Mouse (Mus musculus) ES-CJ7 (cell line): ENCODE measurements at regions not wholly inside any gene's neighbourhood (a gene's known extent, or its start where the extent isn't known, plus 50 kb on each side); places are given as distances from the start of the nearest gene placed in this dataset.
A peak's percentile ranks its signal among the peaks of the same experiment; 100 is the strongest.

Experiments used
- DNase-seq: peaks from one replicate; pipeline ENCODE4 v3.0.0; 2011; ENCODE audit warnings: low read depth, low spot score

DNA sequence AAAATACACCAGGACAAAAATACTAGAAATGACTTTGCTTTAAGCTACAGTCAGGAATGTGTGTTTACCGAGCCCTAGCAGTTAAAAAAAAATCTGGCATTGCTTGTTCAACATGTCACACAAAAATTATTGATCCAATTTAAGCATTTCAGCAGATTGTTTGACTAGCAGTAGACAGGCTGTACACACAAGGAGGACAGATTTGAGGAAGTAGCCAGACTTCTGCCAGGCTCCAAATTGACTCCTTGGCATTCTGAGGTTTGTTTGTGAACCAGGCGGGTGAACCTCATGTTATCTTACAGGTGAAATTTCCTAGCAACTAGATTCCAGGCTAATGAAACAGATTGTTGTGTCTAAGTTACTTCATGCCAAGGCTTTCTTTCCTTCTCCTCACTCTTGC lies 348.8 kb downstream of the Hs3st3b1 start:
- DNase-seq = no peak

DNA sequence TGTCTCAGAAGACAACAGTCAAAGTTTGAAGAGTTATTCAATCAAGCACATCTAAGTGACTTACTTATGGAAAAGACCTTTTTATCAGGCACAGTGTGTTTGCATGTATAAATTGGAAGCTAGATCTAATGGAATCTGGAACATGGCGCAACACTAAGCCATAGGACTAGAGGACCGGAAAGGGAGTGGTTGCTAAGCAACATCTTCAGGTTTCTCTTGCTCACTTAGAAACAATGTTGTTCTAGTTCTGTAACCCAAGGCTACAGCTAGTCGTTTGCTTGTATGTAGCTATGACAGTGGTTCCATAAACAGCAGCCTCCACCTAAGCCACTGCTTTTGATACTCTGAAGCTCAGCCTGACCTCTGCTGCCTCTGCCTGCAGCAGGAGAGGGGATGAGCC lies 338.8 kb downstream of the Hs3st3b1 start:
- DNase-seq = no peak

DNA sequence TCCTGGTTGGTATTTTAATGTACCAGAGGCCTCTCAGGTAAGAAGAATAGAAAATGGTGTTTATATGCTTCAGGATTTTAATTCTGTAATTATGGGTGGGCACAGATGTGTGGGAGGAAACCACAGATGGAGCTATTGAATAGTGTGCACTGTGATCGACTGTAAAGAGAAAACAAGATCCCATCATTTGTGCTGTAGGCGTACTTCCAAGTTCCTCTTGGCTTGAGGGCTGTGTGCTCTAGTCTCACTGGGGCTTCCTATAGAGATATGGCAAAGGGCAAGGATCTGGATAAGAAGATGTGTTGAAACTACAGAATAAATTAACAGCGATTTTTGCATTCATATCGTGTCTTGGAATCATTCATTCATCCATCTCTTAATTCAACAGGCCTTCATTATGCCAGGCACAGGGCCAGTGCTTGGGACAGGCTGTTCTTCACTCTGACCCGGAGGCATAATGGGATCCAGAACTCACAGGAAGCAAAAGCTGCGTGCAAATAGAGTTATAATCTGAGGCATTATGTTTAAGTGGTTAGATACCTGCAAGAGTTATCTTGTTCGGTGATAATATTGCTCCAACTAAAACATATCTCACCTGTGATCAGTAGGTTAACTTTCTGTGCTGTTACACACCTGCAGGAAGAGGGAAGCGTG lies 336.7 kb downstream of the Hs3st3b1 start:
- DNase-seq = no peak

DNA sequence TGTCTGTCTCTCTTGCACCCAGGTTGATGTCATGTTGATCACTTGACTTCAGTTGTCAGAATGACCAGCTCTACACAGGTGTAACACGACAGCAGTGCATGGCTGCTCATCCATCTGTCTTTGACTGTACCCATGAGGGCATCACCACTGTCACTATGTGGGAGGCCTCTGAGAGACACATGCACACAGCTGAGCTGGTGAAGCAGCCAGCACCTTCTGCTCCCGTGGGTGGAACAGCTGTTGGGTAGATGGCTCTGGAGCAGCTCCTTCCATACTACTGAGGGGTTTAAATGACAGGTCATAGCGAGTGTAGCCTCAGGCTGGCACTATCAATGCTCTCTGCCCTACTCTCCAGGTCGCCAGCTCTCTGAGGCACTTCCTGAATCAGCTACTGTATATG lies 301.9 kb downstream of the Hs3st3b1 start:
- DNase-seq = no peak

GRCm38 (mm10) chr11:63630336-63630735 lies 291.8 kb downstream of the Hs3st3b1 start:
- no peak for DNase-seq

GRCm38 (mm10) chr11:63657057-63657456 lies 265.0 kb downstream of the Hs3st3b1 start:
- no peak for DNase-seq

- DNase-seq = no peak
Observed at GRCm38 (mm10) chr11:63665268-63665934, 256.7 kb downstream of the Hs3st3b1 start.

- DNase-seq = no peak
Observed at GRCm38 (mm10) chr11:63670477-63670876, 251.6 kb downstream of the Hs3st3b1 start.

- DNase-seq = no peak
Observed at GRCm38 (mm10) chr11:63671816-63672215, 250.3 kb downstream of the Hs3st3b1 start.

- no peak for DNase-seq
Observed at GRCm38 (mm10) chr11:63677921-63678320, 244.2 kb downstream of the Hs3st3b1 start.

- DNase-seq = no peak
Observed at GRCm38 (mm10) chr11:63678382-63678905, 243.6 kb downstream of the Hs3st3b1 start.

GRCm38 (mm10) chr11:63679491-63679890 lies 242.6 kb downstream of the Hs3st3b1 start:
- DNase-seq = no peak

DNA sequence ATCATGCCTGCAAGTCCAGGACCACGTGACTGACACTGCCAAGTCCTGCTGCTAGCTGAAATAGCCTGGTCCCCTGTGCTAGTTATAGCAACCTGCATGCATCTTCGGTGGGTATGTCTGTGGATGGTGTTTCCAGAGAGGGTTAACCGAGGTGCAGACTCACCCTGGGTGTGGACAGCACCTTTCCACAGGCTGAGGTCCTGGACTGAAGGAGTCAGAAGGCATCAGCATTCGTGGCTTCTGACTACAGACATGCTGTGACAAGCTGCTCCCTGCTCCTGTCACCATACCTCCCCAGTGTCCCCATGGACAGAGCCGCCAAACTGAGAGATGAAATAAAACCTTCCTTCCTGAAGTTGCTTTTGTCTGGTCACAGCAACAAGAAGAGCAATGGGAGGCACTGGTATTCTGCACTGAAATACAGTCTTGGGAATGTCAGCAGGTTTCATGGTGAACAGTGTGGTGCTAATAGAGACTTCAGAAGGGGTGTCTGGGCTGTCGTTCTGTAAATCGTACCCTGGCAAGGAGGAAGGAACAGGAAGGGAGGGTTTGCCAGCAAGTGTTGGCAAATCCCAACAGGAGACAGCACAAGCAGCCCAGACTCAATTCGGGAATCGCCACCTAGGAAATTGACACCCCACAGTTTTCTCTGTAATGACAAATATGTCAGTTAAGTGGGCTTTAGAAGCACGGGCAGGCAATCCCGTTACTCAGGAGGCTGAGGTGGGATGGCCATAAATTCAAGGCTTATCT lies 237.7 kb downstream of the Hs3st3b1 start:
- DNase-seq = no peak

- DNase-seq = peak; percentile 52
Observed at GRCm38 (mm10) chr11:63691041-63691440, 231.0 kb downstream of the Hs3st3b1 start.

GRCm38 (mm10) chr11:63704995-63705580 lies 217.0 kb downstream of the Hs3st3b1 start:
- DNase-seq = no peak

GRCm38 (mm10) chr11:63706057-63706456 lies 216.0 kb downstream of the Hs3st3b1 start:
- DNase-seq = no peak

- DNase-seq = no peak
Observed at GRCm38 (mm10) chr11:63707093-63707492, 215.0 kb downstream of the Hs3st3b1 start.

- no peak for DNase-seq
Observed at GRCm38 (mm10) chr11:63708412-63708811, 213.7 kb downstream of the Hs3st3b1 start.

- DNase-seq = no peak
Observed at GRCm38 (mm10) chr11:63712053-63712864, 209.8 kb downstream of the Hs3st3b1 start.

GRCm38 (mm10) chr11:63722261-63722660 lies 199.8 kb downstream of the Hs3st3b1 start:
- no peak for DNase-seq

DNA sequence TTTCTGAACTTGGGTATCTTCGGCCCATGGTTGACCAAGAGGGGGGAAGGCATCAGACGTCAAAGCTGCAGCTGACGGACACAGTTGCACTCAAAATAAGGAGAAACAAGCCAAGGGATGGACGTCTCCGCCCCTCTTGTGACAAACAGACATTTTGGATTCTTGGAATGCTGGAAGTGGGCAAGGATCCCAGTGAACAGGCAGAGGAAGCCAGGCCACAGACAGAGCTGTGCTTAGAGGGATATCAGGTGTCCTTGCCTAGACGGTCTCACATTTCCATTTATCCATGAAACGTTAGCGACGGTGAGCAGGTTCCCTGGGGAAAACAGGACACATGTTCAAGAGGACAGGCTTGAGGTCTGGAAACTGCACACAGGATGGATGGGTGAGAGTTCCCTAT lies 191.2 kb downstream of the Hs3st3b1 start:
- no peak for DNase-seq
